Mouse (Mus musculus) CD4-positive, CD25-positive, alpha-beta regulatory T cell (primary cell): ENCODE results near the gene Gigyf2. TPM values are rescaled to one million over a fixed set of nuclear protein-coding genes. Genes with fewer than 3 reads are reported as not detected.

Source experiments
- polyA plus RNA-seq: library from polyadenylated mRNA; unstranded; fragments of 100-300 nt; shearing (Covaris generic); gene quantifications from one replicate; pipeline ENCODE4 v1.2.1, GENCODE M21; 2017

The Gigyf2 gene
- polyA plus RNA-seq = 66.9 TPM

GRCm38 (mm10) chr1:87326742-87327163 is at the start of gene Gigyf2:
Gene Gigyf2, plus strand, starts transcription at chr1:87326998.

DNA sequence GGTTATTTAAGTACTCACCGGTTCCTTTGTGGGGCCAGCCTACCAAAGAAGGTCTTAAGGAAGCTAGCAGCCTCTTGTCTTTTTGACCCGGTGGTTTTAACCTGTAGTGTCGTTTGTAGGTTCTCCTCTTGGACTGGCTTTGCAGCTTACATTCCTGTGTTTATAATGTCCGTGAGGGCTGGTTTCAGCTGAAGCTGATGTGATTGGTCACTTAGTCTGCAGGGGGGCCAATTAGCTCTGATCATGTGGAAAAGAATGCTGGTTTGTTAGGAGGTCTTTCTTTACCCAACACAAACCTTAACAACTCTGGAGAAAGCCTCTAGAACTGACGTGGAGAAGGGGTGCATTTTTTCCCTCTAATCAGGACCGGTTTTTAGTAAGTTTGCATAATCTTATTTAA is 67.8 kb downstream of the Gigyf2 start, which contains the start of gene Kcnj13:
Gene Kcnj13 (minus strand): TSS at position 136 of the 400 bp plus-strand sequence.

DNA sequence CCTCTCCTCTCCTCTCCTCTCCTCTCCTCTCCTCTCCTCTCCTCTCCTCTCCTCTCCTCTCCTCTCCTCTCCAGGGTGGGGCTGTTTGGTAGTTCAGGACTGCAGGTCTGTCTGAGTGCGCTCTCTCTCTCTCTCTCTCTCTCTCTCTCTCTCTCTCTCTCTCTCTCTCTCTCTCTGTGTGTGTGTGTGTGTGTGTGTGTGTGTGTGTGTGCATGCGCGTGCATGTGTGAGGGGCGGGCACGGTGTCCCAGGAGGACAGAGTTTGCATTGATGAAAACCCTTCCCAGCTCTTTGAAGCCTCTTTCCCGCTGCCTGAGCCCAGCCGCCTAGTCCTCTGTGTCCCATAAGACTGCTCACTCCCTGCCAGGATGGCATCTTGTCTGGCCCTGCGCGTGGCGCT is 143.2 kb downstream of the Gigyf2 start, which contains the start of gene Snorc:
Gene Snorc (plus strand): TSS at position 301 of the 400 bp plus-strand sequence.

Other genes with a start within 250 kb of the Gigyf2 start
- gene Alppl2, start 237.1 kb upstream of the Gigyf2 start, polyA plus RNA-seq = not detected
- gene Alpi, start 225.4 kb upstream of the Gigyf2 start, polyA plus RNA-seq = not detected
- gene Akp3, start 202.0 kb upstream of the Gigyf2 start, polyA plus RNA-seq = not detected
- gene Ecel1, start 170.5 kb upstream of the Gigyf2 start, polyA plus RNA-seq = 0.08 TPM
- not detected for gene Prss56, start 143.7 kb upstream of the Gigyf2 start, polyA plus RNA-seq
- gene Chrnd, start 136.4 kb upstream of the Gigyf2 start, polyA plus RNA-seq = not detected
- gene Chrng, start 122.3 kb upstream of the Gigyf2 start, polyA plus RNA-seq = 0.06 TPM
- 120 TPM for gene Eif4e2, start 113.1 kb upstream of the Gigyf2 start, polyA plus RNA-seq
- gene Efhd1, start 62.6 kb upstream of the Gigyf2 start, polyA plus RNA-seq = 0.10 TPM
- gene Kcnj13, start 67.7 kb downstream of the Gigyf2 start, polyA plus RNA-seq = 0.32 TPM
- gene Snorc, start 143.3 kb downstream of the Gigyf2 start, polyA plus RNA-seq = not detected
- gene Neu2, start 182.9 kb downstream of the Gigyf2 start, polyA plus RNA-seq = not detected
- gene Ngef, start 246.9 kb downstream of the Gigyf2 start, polyA plus RNA-seq = not detected